Mouse (Mus musculus) intestine, embryonic 16.5 days (tissue): ENCODE measurements around the gene Gapdh. TPM values are rescaled to one million over a fixed set of nuclear protein-coding genes. Genes with fewer than 3 reads are reported as not detected.

Experiments
- ATAC-seq: fragments of 200-750 bp; cut with Nextera tagmentation; 2 replicates; pipeline ENCODE4 v1.8.0; 2017; ENCODE audit warnings: moderate TSS enrichment, moderate library complexity
- H3K27ac ChIP-seq: fragments of 300-500 bp; sonication (generic); 2 replicates; pipeline ENCODE4 v1.5.1; 2014; ENCODE audit warnings: mild to moderate bottlenecking, low read length
- H3K27me3 ChIP-seq: fragments of 300-500 bp; sonication (generic); replicated peaks from 2 replicates; pipeline ENCODE4 v1.6.1; 2014; ENCODE audit warnings: low read length, control low read depth, mixed read lengths; ENCODE audit not compliant: control insufficient read depth, insufficient read depth
- H3K36me3 ChIP-seq: fragments of 300-500 bp; sonication (generic); 2 replicates; pipeline ENCODE4 v1.6.1; 2014; ENCODE audit warnings: low read length, control low read depth; ENCODE audit not compliant: control insufficient read depth, insufficient read depth
- H3K4me1 ChIP-seq: fragments of 300-500 bp; sonication (generic); 2 replicates; pipeline ENCODE4 v1.6.1; 2014; ENCODE audit warnings: low read length, control low read depth, mixed read lengths; ENCODE audit not compliant: control insufficient read depth, insufficient read depth
- H3K4me2 ChIP-seq: fragments of 300-500 bp; sonication (generic); 2 replicates; pipeline ENCODE4 v1.6.1; 2014; ENCODE audit warnings: low read depth, low read length, control low read depth
- H3K4me3 ChIP-seq: fragments of 300-500 bp; sonication (generic); 2 replicates; pipeline ENCODE4 v1.5.1; 2014; ENCODE audit warnings: mild to moderate bottlenecking, low read length
- H3K9ac ChIP-seq: fragments of 300-500 bp; sonication (generic); 2 replicates; pipeline ENCODE4 v1.6.1; 2014; ENCODE audit warnings: low read depth, low read length
- H3K9me3 ChIP-seq: fragments of 300-500 bp; sonication (generic); 2 replicates; pipeline ENCODE4 v1.6.1; 2016; ENCODE audit warnings: low read length, control low read depth; ENCODE audit not compliant: control insufficient read depth
- WGBS: fragments of 180-500 bp; shearing (Covaris S2); extraction: QIAGEN DNeasy Blood & Tissue Kit; methylation state at CpG from one replicate; pipeline ENCODE4 v1.1.7; 2014; 5-methylcytosine and 5-hydroxymethylcytosine counted together
- polyA plus RNA-seq: library from polyadenylated mRNA; unstranded; fragments of >200 nt; fragmentation: Nextera tagmentation; extraction: Ambion mirVana; gene quantifications from 2 replicates; pipeline ENCODE4 v1.2.1, GENCODE M21; 2015

Gene Gapdh
- polyA plus RNA-seq, 1 experiment from 2014 or later, result 2,328 TPM

- Histone ChIP-seq H3K4me1 (no peaks in the 10 kb centered on the region), H3K27ac (no peak overlapping the region), H3K4me3 (no peak overlapping the region), H3K4me2 (no peak overlapping the region), H3K9me3 (no peaks in the 10 kb centered on the region), H3K27me3 (no peaks in the 10 kb centered on the region), H3K36me3 (peaks cover 7% of the 10 kb centered on the region), H3K9ac (no peak overlapping the region)
- 72% methylated on average over 8 of the region's 8 CpGs for WGBS
- ATAC-seq, result peak; percentile 21; the same call in 1 of the 2 replicates
Measured at GRCm38 (mm10) chr6:125155262-125155661, 11.0 kb downstream of the Gapdh start.

GRCm38 (mm10) chr6:125154550-125154949 is 11.7 kb downstream of the Gapdh start:
- Histone ChIP-seq H3K4me3 (no peak overlapping the region), H3K4me1 (peaks cover 1% of the 10 kb centered on the region; the same call in 1 of the 2 replicates), H3K9ac (no peak overlapping the region), H3K27me3 (no peaks in the 10 kb centered on the region), H3K36me3 (peaks cover 7% of the 10 kb centered on the region; the same call in 1 of the 2 replicates), H3K9me3 (no peaks in the 10 kb centered on the region), H3K27ac (no peak overlapping the region), H3K4me2 (no peak overlapping the region)
- ATAC-seq, result no peak

- WGBS, result 88% methylated on average over 4 of the region's 4 CpGs
- H3K27me3 ChIP-seq, result no peaks in the 10 kb centered on the region
Measured at GRCm38 (mm10) chr6:125153682-125154081, 12.6 kb downstream of the Gapdh start.

GRCm38 (mm10) chr6:125153018-125153389 is 13.3 kb downstream of the Gapdh start:
- ATAC-seq, result no peak
- no peaks in the 10 kb centered on the region for H3K27me3 ChIP-seq
- H3K36me3 ChIP-seq, result no peaks in the 10 kb centered on the region
- no peak overlapping the region for H3K27ac ChIP-seq
- no peak overlapping the region for H3K4me3 ChIP-seq
- H3K4me2 ChIP-seq, result no peak overlapping the region
- no peaks in the 10 kb centered on the region for H3K9me3 ChIP-seq
- peaks cover 12% of the 10 kb centered on the region for H3K4me1 ChIP-seq
- no peak overlapping the region for H3K9ac ChIP-seq
- whole genome bisulfite sequencing, result 83% methylated on average over 5 of the region's 5 CpGs

More at GRCm38 (mm10) chr6:125153682-125154081, 12.6 kb downstream of the Gapdh start:
- Histone ChIP-seq H3K9ac (no peak overlapping the region), H3K4me1 (peaks cover 10% of the 10 kb centered on the region), H3K4me2 (no peak overlapping the region), H3K9me3 (no peaks in the 10 kb centered on the region), H3K36me3 (peaks cover 4% of the 10 kb centered on the region; the same call in 1 of the 2 replicates), H3K4me3 (no peak overlapping the region), H3K27ac (no peak overlapping the region)
- ATAC-seq, result no peak

- WGBS, result 79% methylated on average over 22 of the region's 22 CpGs
- no peaks in the 10 kb centered on the region for H3K36me3 ChIP-seq
- no peak overlapping the region for H3K4me2 ChIP-seq
- H3K9me3 ChIP-seq, result no peaks in the 10 kb centered on the region
- H3K4me3 ChIP-seq, result no peak overlapping the region
- H3K9ac ChIP-seq, result no peak overlapping the region
- H3K4me1 ChIP-seq, result peaks cover 15% of the 10 kb centered on the region
- H3K27ac ChIP-seq, result no peak overlapping the region
- H3K27me3 ChIP-seq, result no peaks in the 10 kb centered on the region
- no peak for ATAC-seq
Measured at GRCm38 (mm10) chr6:125152212-125153017, 13.9 kb downstream of the Gapdh start.

- no peak for ATAC-seq
- WGBS, result 70% methylated on average over 7 of the region's 7 CpGs
- Histone ChIP-seq H3K4me3 (no peak overlapping the region), H3K27me3 (no peaks in the 10 kb centered on the region), H3K4me1 (peaks cover 42% of the 10 kb centered on the region), H3K4me2 (no peak overlapping the region), H3K9me3 (no peaks in the 10 kb centered on the region), H3K36me3 (no peaks in the 10 kb centered on the region), H3K27ac (0 out of 2 replicates have a peak overlapping the region, but pooled peaks have one; percentile 1), H3K9ac (no peak overlapping the region)
Measured at GRCm38 (mm10) chr6:125149569-125149950, 16.7 kb downstream of the Gapdh start.

- H3K9ac ChIP-seq, result peak overlapping the region; percentile 35; the same call in 1 of the 2 replicates
- peaks cover 42% of the 10 kb centered on the region for H3K4me1 ChIP-seq
- H3K4me3 ChIP-seq, result no peak overlapping the region
- 0 out of 2 replicates have a peak overlapping the region, but pooled peaks have one; percentile 5 for H3K27ac ChIP-seq
- no peak overlapping the region for H3K4me2 ChIP-seq
- WGBS, result 68% methylated on average over 16 of the region's 16 CpGs
- H3K9me3 ChIP-seq, result no peaks in the 10 kb centered on the region
- H3K27me3 ChIP-seq, result no peaks in the 10 kb centered on the region
- no peaks in the 10 kb centered on the region for H3K36me3 ChIP-seq
- ATAC-seq, result no peak
Measured at GRCm38 (mm10) chr6:125148926-125149568, 17.2 kb downstream of the Gapdh start.

- Histone ChIP-seq H3K36me3 (no peaks in the 10 kb centered on the region), H3K27ac (no peak overlapping the region), H3K4me2 (no peak overlapping the region), H3K27me3 (no peaks in the 10 kb centered on the region), H3K9ac (peak overlapping the region; percentile 35), H3K4me1 (peaks cover 42% of the 10 kb centered on the region), H3K9me3 (no peaks in the 10 kb centered on the region), H3K4me3 (no peak overlapping the region)
- ATAC-seq, result no peak
- 61% methylated on average over 18 of the region's 18 CpGs for WGBS
Measured at GRCm38 (mm10) chr6:125148251-125148925, 17.9 kb downstream of the Gapdh start.

- peaks cover 42% of the 10 kb centered on the region for H3K4me1 ChIP-seq
- H3K36me3 ChIP-seq, result 0 out of 2 replicates have a peak, but pooled peaks cover 2% of the 10 kb centered on the region
- no peak overlapping the region for H3K4me3 ChIP-seq
- no peaks in the 10 kb centered on the region for H3K9me3 ChIP-seq
- no peak overlapping the region; the same call in 1 of the 2 replicates for H3K9ac ChIP-seq
- H3K4me2 ChIP-seq, result 0 out of 2 replicates have a peak overlapping the region, but pooled peaks have one; percentile 75
- no peaks in the 10 kb centered on the region for H3K27me3 ChIP-seq
- 57% methylated on average over 10 of the region's 10 CpGs for WGBS
- ATAC-seq, result no peak
- 0 out of 2 replicates have a peak overlapping the region, but pooled peaks have one; percentile 18 for H3K27ac ChIP-seq
Measured at GRCm38 (mm10) chr6:125147329-125147728, 18.9 kb downstream of the Gapdh start.
